Mouse (Mus musculus) MEL (cell line): ENCODE data around the gene Hoxd13.

Source experiments
- CHD2 ChIP-seq: IDR thresholded peaks from 2 replicates; pipeline ENCODE4 v1.6.1; 2011; ENCODE audit warnings: low read length, improper control_type of control experiment
- CTCF ChIP-seq, 3 experiments: IDR thresholded peaks in 2 of 3; conservative IDR thresholded peaks in 1 of 3; 2 replicates each; pipeline ENCODE4 v1.5.1; 2011 to 2012; ENCODE audit warnings: low read length in 3 of 3, low read depth in 2 of 3, mild to moderate bottlenecking in 2 of 3, improper control_type of control experiment in 1 of 3, inconsistent platforms in 1 of 3, mixed read lengths in 1 of 3, moderate library complexity in 1 of 3; ENCODE audit not compliant: control insufficient read depth in 1 of 3, insufficient read depth in 1 of 3, poor library complexity in 1 of 3, severe bottlenecking in 1 of 3
- EP300 ChIP-seq, 2 experiments: IDR thresholded peaks; 2 replicates each; pipeline ENCODE4 v1.6.1; 2011; ENCODE audit warnings: improper control_type of control experiment in 2 of 2, low read length in 2 of 2, low read depth in 1 of 2, mild to moderate bottlenecking in 1 of 2
- GATA1 ChIP-seq: IDR thresholded peaks from 2 replicates; pipeline ENCODE4 v1.6.1; 2011; ENCODE audit warnings: low read depth, low read length, improper control_type of control experiment
- MAX ChIP-seq: IDR thresholded peaks from 2 replicates; pipeline ENCODE4 v1.6.1; 2011; ENCODE audit warnings: low read length, improper control_type of control experiment
- MAZ ChIP-seq: IDR thresholded peaks from 2 replicates; pipeline ENCODE4 v1.6.1; 2012; ENCODE audit warnings: low read depth, mild to moderate bottlenecking, inconsistent platforms, low read length, improper control_type of control experiment
- MEF2A ChIP-seq: IDR thresholded peaks from 2 replicates; pipeline ENCODE4 v1.6.1; 2014; ENCODE audit warnings: low read depth, mild to moderate bottlenecking, inconsistent platforms, low read length, improper control_type of control experiment; ENCODE audit not compliant: poor library complexity, insufficient replicate concordance, severe bottlenecking; ENCODE audit errors: extremely low read depth
- NELFE ChIP-seq: IDR thresholded peaks from 2 replicates; pipeline ENCODE4 v1.6.1; 2011; ENCODE audit warnings: low read depth, low read length, improper control_type of control experiment
- NRF1 ChIP-seq: IDR thresholded peaks from 2 replicates; pipeline ENCODE4 v1.6.1; 2014; ENCODE audit warnings: low read depth, mild to moderate bottlenecking, inconsistent platforms, low read length, improper control_type of control experiment, moderate library complexity; ENCODE audit not compliant: poor library complexity, insufficient read depth, severe bottlenecking
- POLR2A ChIP-seq, 2 experiments: IDR thresholded peaks; 2 replicates each; pipeline ENCODE4 v1.6.1; 2011 to 2012; ENCODE audit warnings: low read length in 2 of 2, mild to moderate bottlenecking in 2 of 2, control low read depth in 1 of 2, improper control_type of control experiment in 1 of 2, low read depth in 1 of 2, moderate library complexity in 1 of 2; ENCODE audit not compliant: control insufficient read depth in 1 of 2, insufficient read depth in 1 of 2, poor library complexity in 1 of 2
- RAD21 ChIP-seq: IDR thresholded peaks from 2 replicates; pipeline ENCODE4 v1.6.1; 2011; ENCODE audit warnings: mild to moderate bottlenecking, low read depth, low read length, improper control_type of control experiment
- ZKSCAN1 ChIP-seq: IDR thresholded peaks from 2 replicates; pipeline ENCODE4 v1.6.1; 2012; ENCODE audit warnings: low read depth, mild to moderate bottlenecking, inconsistent platforms, low read length, improper control_type of control experiment, moderate library complexity

DNA sequence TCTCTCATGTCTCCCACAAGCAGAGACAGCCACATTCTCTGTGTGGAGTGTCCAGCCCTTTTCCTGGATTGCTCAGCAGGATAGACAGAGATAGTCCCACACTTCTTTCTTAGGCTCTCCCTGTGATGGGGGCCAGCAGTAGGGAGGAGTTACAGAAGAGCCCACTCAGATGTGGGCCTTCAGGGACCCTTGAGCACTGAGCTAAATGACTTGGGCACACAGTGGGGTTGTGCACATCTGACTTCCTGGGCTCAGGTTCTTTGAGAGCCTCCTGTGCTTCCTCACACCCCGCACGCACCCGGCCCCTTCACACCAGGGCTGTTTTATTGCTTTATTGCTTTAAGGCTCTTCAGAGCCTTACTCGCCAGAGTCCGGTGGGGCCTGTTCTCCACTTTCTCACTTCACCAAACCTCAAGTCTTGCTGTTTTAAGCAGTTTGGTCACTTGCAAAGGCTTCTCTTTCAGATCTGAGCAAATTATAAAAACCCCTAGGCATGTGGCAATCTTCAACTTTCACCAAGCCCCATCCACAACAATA, 52.9 kb downstream of the Hoxd13 start:
- TF ChIP-seq NRF1: no peak
- TF ChIP-seq MAZ: no peak
- TF ChIP-seq EP300 (IDR thresholded peaks at IDR 0.05; ENCODE audit: low read depth in 1 of 2, low read length in 2 of 2): no peak
- no peak for TF ChIP-seq CTCF (IDR thresholded peaks at IDR 0.05 in 2 of 3, conservative IDR thresholded peaks at IDR 0.05 in 1 of 3; ENCODE audit: control insufficient read depth in 1 of 3, insufficient read depth in 1 of 3, low read depth in 2 of 3, low read length in 3 of 3, poor library complexity in 1 of 3, severe bottlenecking in 1 of 3)
- no peak for TF ChIP-seq RAD21
- TF ChIP-seq ZKSCAN1: no peak
- no peak for TF ChIP-seq NELFE
- no peak for TF ChIP-seq MAX
- no peak for TF ChIP-seq CHD2
- no peak for TF ChIP-seq POLR2A (IDR thresholded peaks at IDR 0.05; ENCODE audit: control insufficient read depth in 1 of 2, insufficient read depth in 1 of 2, low read depth in 1 of 2, low read length in 2 of 2, poor library complexity in 1 of 2)
- TF ChIP-seq MEF2A: no peak
- no peak for TF ChIP-seq GATA1
